ENCODE assay signal across 12 mouse cellular contexts in the genomic region with DNA sequence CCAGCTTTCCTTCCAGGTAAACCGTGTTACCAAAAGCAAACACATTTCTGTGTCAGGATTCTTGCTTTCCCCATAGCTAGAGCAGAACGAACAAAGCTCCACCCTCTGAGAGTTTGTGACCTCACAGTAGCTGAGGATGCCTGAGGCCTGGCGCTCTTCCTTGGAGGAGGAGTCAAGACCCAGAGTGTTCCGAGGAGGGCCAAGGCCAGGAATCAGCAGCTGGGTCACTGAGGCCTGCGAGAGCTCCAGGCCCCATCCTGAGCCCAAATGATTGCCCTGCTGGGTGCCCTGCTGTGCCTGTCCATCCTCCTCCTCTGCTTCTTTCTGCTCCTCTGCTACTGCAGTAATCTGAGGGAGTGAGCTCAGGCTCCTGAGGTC. TPM values are rescaled to one million over a fixed set of nuclear protein-coding genes. Genes with fewer than 3 reads are reported as not detected.
A peak's percentile ranks its signal among the peaks of the same experiment; 100 is the strongest.
DNase-seq lines count a peak whose midpoint lies in the region; ATAC-seq and TF ChIP-seq lines count a peak whose summit lies in the region.
"Had no signal": no experiment of that assay in that cellular context is flagged by ENCODE, and none has a peak within 500 bp of the region (broad histone marks: within the 10 kb centered on the region; RNA-seq: fewer than 3 reads in every experiment).

No protein-coding gene starts in this region.

- no peaks in the 10 kb centered on the region for H3K9me3 ChIP-seq in kidney, embryonic 16.5 days (ENCODE audit: low read length)

- H3K27ac ChIP-seq in kidney, embryonic 16.5 days (ENCODE audit: low read length) = no peak overlapping the region

- H3K9ac ChIP-seq in kidney, embryonic 16.5 days (replicated peaks; ENCODE audit: low read length) = no peak overlapping the region

- peaks cover 10% of the 10 kb centered on the region for H3K27me3 ChIP-seq in kidney, embryonic 16.5 days (ENCODE audit: insufficient read depth, low read length)

- H3K4me3 ChIP-seq in lung, adult 2 months (replicated peaks; ENCODE audit: extremely low read depth, low read depth, low read length) = no peak overlapping the region
- H3K4me3 ChIP-seq in kidney, embryonic 16.5 days (ENCODE audit: low read length) = no peak overlapping the region

- 24% methylated on average over 5 of the region's 5 CpGs for WGBS in lung, adult 2 months
- 13% methylated on average over 5 of the region's 5 CpGs for WGBS in kidney, embryonic 16.5 days

- peak; percentile 39; the same call in 1 of the 2 replicates for ATAC-seq in kidney, embryonic 16.5 days (ENCODE audit: low FRiP score, low TSS enrichment)
- ATAC-seq in monocyte, adult 5-6 weeks (replicated peaks; ENCODE audit: insufficient number of reproducible peaks, low FRiP score, low TSS enrichment, poor library complexity, severe bottlenecking) = 0 out of 2 replicates have a peak, but pooled peaks have one; percentile 43
- ATAC-seq: inflammation-experienced regulatory T-cells, adult 6 months had no signal

- no peak overlapping the region for H3K4me2 ChIP-seq in kidney, embryonic 16.5 days (replicated peaks; ENCODE audit: low read depth, low read length)

- TF ChIP-seq POLR2A in lung, adult 2 months (IDR thresholded peaks at IDR 0.05; ENCODE audit: borderline replicate concordance, extremely low read depth, low read depth, low read length) = no peak

- peaks cover 5% of the 10 kb centered on the region for H3K4me1 ChIP-seq in lung, adult 2 months (ENCODE audit: control insufficient read depth, insufficient read depth, low read length)
- H3K4me1 ChIP-seq in kidney, embryonic 16.5 days (ENCODE audit: insufficient read depth, low read length) = no peaks in the 10 kb centered on the region; the same call in 1 of the 2 replicates

- DNase-seq in adrenal gland, postnatal 14 days = peak; percentile 43
- no peak for DNase-seq in adrenal gland, adult 18-20 months (ENCODE audit: low spot score in 2 of 2)
- DNase-seq in lung, adult 18-20 months = peak; percentile 19 to 41
- DNase-seq in lung, adult 2 months = no peak
- DNase-seq in layer of hippocampus, postnatal 10 days (ENCODE audit: low spot score in 2 of 2) = no peak
- DNase-seq in right cerebral cortex, adult 18-20 months = no peak
- DNase-seq: gastrocnemius, postnatal 25 days had no signal

- no peak for TF ChIP-seq CTCF in lung, adult 2 months (IDR thresholded peaks at IDR 0.05; ENCODE audit: insufficient read depth, low read length)

- H3K36me3 ChIP-seq in kidney, embryonic 16.5 days (ENCODE audit: insufficient read depth, low read length) = no peaks in the 10 kb centered on the region

RNA-seq across cellular contexts. Expression of a gene that starts 5.3 kb away (rescaled TPM):
- total RNA-seq in adrenal gland, postnatal 14 days (2021) = 3.5 and 6.6 TPM in 2 replicates
- total RNA-seq in adrenal gland, adult 18-20 months (2021) = 10 to 100 TPM; 14.2 to 19.7 TPM
- polyA plus RNA-seq in lung, adult 2 months (2012; rRNA removed) = 10.6 and 12.7 TPM in 2 replicates
- 3.4 and 8.9 TPM in 2 replicates for polyA plus RNA-seq in kidney, embryonic 16.5 days (2015; fragmentation: Nextera tagmentation; extraction: Ambion mirVana)
- total RNA-seq in monocyte, adult 5-6 weeks (2017) = not detected in 3 replicates
- 100 to 1,000 TPM; 459 to 580 TPM for total RNA-seq in layer of hippocampus, postnatal 10 days (2021)
- total RNA-seq: megakaryocyte, adult 5-6 weeks had no signal
- polyA plus RNA-seq: C2C12 had no signal

RNA-seq across cellular contexts. Expression of a gene that starts 39.5 kb away (rescaled TPM):
- total RNA-seq in adrenal gland, postnatal 14 days (2021) = 44.8 and 47.3 TPM in 2 replicates
- 10 to 100 TPM; 55.3 to 71.6 TPM for total RNA-seq in adrenal gland, adult 18-20 months (2021)
- 19.4 and 27.5 TPM in 2 replicates for polyA plus RNA-seq in lung, adult 2 months (2012; rRNA removed)
- 13.7 and 15.9 TPM in 2 replicates for polyA plus RNA-seq in kidney, embryonic 16.5 days (2015; fragmentation: Nextera tagmentation; extraction: Ambion mirVana)
- total RNA-seq in monocyte, adult 5-6 weeks (2017) = 39.3 to 60.9 TPM (median 51.9 TPM) in 3 replicates
- 10 to 100 TPM; 73.8 to 82.2 TPM for total RNA-seq in layer of hippocampus, postnatal 10 days (2021)

Comparison
In these comparisons a context has a peak if more than half of its experiments do, and no peak if none do; other contexts are left out.
1. DNase-seq: peak in adrenal gland, postnatal 14 days (single experiment) and lung, adult 18-20 months (2 of 2); none in adrenal gland, adult 18-20 months (0 of 2), lung, adult 2 months (single experiment), layer of hippocampus, postnatal 10 days (0 of 2) and right cerebral cortex, adult 18-20 months (single experiment).
2. RNA of a gene that starts 5.3 kb away (total RNA-seq): 459 to 580 TPM in layer of hippocampus, postnatal 10 days; 14.2 to 19.7 TPM in adrenal gland, adult 18-20 months, 3.5 to 6.6 TPM in adrenal gland, postnatal 14 days and not detected in monocyte, adult 5-6 weeks; every median in the first group is over 10 times any median in the second.